Mouse (Mus musculus) thymus, postnatal 36 days (tissue): ENCODE measurements around the gene Zfp36l1.
A peak's percentile ranks its signal among the peaks of the same experiment; 100 is the strongest.

Experiments used
- DNase-seq, 2 experiments: peaks; one replicate each; pipeline ENCODE4 v3.0.0; 2022; ENCODE audit warnings: mixed read lengths in 2 of 2

The Zfp36l1 gene

DNA sequence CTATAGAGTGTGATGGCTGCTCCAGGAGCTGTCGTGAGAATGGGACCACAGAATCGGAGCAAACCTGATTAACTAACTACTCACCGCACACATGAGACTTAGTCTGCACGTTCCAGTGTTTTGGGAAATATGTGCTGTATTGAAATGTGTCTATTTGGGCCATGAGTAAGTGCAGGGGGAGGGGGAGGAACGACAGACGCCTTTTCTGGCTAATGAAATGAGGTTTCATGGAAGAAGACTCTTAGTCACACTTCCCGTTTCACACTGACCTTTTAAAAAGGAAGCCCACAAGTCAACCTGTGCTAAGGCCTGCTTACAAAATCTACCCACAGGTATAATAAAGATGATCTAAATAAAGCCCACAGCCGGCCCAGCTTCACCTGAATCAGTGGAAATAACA is 47.8 kb downstream of the Zfp36l1 start:
- no peak for DNase-seq

DNA sequence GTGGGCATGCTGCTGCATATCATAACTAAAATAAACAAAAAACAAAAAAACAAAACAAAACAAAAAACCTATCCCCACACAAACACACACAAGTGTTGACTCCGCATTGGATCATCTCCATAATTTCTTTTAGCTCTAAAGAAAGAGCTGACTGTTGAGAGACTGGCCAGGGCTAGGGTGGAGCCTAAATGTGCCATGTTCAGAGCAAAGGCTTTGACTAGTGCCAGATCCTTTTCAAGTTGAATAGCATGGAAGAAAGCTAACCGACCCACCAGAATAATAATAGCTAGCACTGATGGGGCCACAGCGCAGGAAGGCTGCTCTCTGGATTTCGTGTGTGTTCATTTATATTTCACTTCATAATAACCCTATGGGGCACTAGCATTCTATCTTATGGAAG is 48.5 kb downstream of the Zfp36l1 start:
- no peak for DNase-seq

DNA sequence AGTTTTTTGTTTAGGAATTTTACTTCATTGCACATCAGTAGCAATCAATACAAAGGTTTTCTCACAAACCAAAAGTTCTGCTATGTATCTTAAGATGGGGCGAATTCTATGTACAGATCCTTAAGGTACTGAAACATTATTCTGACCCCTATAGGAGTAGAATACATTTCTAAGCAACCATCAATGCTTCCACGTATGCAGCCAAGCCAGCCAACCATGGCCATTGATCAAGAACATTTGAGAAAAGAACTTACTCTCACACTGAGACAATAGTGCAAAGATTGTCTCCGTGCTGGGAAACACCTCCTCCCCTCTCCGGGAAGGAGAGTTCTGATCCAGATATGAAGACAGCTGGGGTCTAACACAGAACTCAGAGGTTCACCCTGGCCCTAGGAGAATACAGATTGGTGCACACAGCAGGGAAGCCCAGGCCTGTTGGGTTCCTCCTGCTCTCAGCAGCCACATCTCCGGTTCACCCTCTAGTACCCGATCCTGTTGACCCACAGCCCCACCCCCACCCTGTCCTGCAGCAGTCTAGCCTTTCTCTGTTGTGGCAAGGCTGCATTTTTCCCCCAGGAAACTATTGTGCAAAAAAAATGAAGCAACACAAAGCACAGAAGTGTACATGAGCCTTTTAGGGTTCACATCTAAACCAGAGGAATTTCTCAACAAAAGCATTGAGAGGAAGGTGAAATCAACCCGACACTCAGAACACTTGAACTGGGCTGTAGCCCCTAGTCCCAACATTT is 49.2 kb downstream of the Zfp36l1 start:
- DNase-seq: no peak

DNA sequence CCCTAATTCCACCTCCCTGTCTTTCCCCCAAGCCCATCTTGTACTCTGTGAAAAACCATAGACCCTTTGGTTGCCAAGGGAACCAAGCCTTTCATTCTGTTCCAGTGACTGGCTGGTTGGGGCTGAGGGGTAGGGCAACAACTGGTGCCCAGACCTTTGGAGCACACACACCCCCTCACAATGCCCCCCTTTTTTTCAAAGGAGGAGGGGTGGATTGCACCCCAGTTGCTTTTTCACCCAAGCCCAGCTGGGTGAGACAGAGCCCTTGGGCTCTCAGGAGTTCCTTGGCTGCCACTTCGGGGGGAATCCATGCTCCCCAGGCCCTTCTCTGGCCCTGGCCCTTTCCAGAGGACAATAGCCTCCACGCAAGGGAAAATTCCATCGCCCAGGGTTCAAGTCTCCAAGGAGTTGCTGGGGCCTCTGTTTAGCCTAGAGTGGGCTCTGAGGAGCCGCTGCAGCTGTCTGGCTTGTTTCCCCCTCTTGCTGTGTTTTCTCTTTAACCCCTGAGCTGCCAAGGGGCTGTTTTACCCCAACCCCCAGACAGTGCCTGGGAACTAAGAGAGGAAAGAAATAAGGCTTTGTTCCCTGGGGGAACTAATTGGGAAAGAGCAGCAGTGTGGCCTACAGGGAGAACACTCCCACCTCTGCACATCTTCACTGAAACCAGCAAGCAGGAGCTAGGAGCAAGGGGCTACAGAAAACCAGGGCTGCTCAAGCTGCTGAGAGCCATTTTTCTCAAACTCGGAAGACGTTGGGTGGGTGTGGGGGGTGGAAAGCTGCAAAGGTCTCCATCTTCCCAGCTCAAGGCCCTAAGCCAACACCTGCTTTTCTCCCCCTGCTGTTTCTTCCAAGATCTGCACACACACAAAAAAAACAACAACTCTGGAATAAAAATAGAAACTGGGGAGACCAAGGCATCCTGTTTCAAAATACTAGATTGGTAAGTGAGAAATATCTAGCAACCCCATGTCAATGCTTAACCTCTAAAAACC is 50.1 kb downstream of the Zfp36l1 start:
- peak in 1 of 2 experiments; percentile 18 for DNase-seq

- DNase-seq: no peak
Observed at GRCm38 (mm10) chr12:80061810-80062209, 51.0 kb downstream of the Zfp36l1 start.

- peak; percentile 20 to 31 for DNase-seq
Observed at GRCm38 (mm10) chr12:80060809-80061208, 52.0 kb downstream of the Zfp36l1 start.

GRCm38 (mm10) chr12:80060338-80060737 is 52.5 kb downstream of the Zfp36l1 start:
- DNase-seq: peak in 1 of 2 experiments; percentile 15

DNA sequence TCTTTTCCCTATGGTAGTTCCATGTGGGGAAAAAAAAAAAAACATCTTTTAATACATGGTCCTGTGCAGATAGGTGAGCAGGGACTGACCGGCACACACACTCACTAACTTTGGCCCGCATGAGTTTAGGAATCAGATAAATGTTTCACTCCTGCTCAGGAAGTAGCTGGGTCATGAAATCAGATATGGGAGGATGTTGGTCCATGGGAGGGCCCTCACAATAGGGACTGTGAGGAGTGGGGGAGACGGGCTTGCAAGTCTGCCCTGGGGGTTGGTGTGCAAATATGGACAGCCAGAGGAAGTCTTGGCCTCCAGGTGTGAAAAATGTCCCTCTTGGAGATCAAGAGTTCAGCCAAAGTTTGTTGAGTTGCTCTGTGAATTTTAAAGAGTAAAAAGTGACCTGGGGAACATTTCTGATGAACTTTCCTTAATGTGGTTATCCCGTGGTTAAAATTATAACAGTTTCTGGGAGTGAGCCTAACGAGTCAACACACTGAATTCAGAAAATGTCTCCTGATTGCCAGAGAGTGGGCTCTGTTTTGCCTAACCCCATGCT is 53.0 kb downstream of the Zfp36l1 start:
- DNase-seq: no peak
